ENCODE assay signal across 8 mouse cellular contexts in the genomic region with DNA sequence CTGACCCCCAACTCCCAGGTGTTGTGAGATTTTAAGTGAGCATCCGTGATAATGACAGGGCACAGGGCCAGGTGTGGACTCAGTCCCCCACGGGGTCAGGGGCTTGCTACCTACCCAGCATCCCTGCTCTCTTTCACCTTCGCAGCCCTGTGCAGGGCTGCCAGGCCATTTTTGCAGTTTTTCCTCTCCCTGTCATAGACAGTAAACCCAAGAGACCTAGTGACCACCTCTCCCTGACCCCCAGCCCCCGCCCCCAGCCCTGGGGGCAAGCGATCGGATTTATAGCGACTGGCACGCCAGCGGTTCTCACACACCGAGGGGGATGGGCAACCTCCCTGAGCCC. TPM values are rescaled to one million over a fixed set of nuclear protein-coding genes. Genes with fewer than 3 reads are reported as not detected.
DNase-seq lines count a peak whose midpoint lies in the region; ATAC-seq and TF ChIP-seq lines count a peak whose summit lies in the region.

No protein-coding gene starts in this region.

- peak; percentile 18; the same call in 1 of the 2 replicates for ATAC-seq in liver, embryonic 13.5 days (ENCODE audit: low read depth)
- ATAC-seq in inflammation-experienced regulatory T-cells, adult 6 months: no peak

- WGBS in liver, embryonic 13.5 days (ENCODE audit: insufficient replicate concordance): 6% methylated on average over 10 of the region's 10 CpGs

- no peaks in the 10 kb centered on the region for H3K36me3 ChIP-seq in testis, adult 2 months (ENCODE audit: control insufficient read depth, insufficient read depth, low read length)
- no peaks in the 10 kb centered on the region for H3K36me3 ChIP-seq in liver, embryonic 13.5 days

- H3K4me1 ChIP-seq in testis, adult 2 months (ENCODE audit: control insufficient read depth, insufficient read depth, low read length): peaks cover 7% of the 10 kb centered on the region
- H3K4me1 ChIP-seq in liver, embryonic 13.5 days (replicated peaks): peaks cover 34% of the 10 kb centered on the region

- peak overlapping the region; percentile 70 for H3K9ac ChIP-seq in liver, embryonic 13.5 days

- no peak for TF ChIP-seq CTCF in testis, adult 2 months (IDR thresholded peaks at IDR 0.05; ENCODE audit: control insufficient read depth, insufficient read depth, insufficient replicate concordance, low read depth, low read length)

- no peak overlapping the region for H3K27ac ChIP-seq in testis, adult 2 months (ENCODE audit: control insufficient read depth, insufficient read depth, low read depth, low read length)
- no peak overlapping the region for H3K27ac ChIP-seq in liver, embryonic 13.5 days

- intact Hi-C loops in left cerebral cortex, postnatal 36 days (cut with DNase I): loop anchor here (5.0 to 10.0 kb wide), 2 partner anchors 105 to 238 kb away; no protein-coding TSS in a partner anchor

- no peak for TF ChIP-seq POLR2A in testis, adult 2 months (IDR thresholded peaks at IDR 0.05; ENCODE audit: control insufficient read depth, low read depth, low read length)

- peak overlapping the region; percentile 57 for H3K4me3 ChIP-seq in testis, adult 2 months (ENCODE audit: control insufficient read depth, low read depth, low read length)
- H3K4me3 ChIP-seq in liver, embryonic 13.5 days (replicated peaks): peak overlapping the region; percentile 65

- peak; percentile 94 for DNase-seq in heart, adult 11 months
- no peak for DNase-seq in heart, adult 8-10 months (ENCODE audit: low spot score)
- no peak for DNase-seq in testis, postnatal 14 days (ENCODE audit: low spot score)
- DNase-seq in liver, embryonic 13.5 days: no peak
- no peak for DNase-seq in left cerebral cortex, postnatal 36 days (ENCODE audit: low spot score in 2 of 2)
- DNase-seq in Muller cell, postnatal 12 days (ENCODE audit: inconsistent ontology term): no peak

- no peaks in the 10 kb centered on the region for H3K9me3 ChIP-seq in liver, embryonic 13.5 days (replicated peaks)

- no peaks in the 10 kb centered on the region for H3K27me3 ChIP-seq in testis, adult 2 months (ENCODE audit: control insufficient read depth, insufficient read depth, low read length)
- peaks cover 62% of the 10 kb centered on the region for H3K27me3 ChIP-seq in liver, embryonic 13.5 days

- H3K4me2 ChIP-seq in liver, embryonic 13.5 days: peak overlapping the region; percentile 78

RNA-seq across cellular contexts. Expression of a gene that starts 0.4 kb away (rescaled TPM):
- 1 to 10 TPM; 2.3 to 4.9 (median 3.3) TPM for total RNA-seq in heart, adult 8-10 months (2022)
- 0.37 and 0.48 TPM in 2 replicates for polyA plus RNA-seq in testis, adult 2 months (2012; rRNA removed)
- 0.84 and 1.1 TPM in 2 replicates for polyA plus RNA-seq in liver, embryonic 13.5 days (2015; fragmentation: Nextera tagmentation; extraction: Ambion mirVana)
- polyA plus RNA-seq in inflammation-experienced regulatory T-cells, adult 6 months (2017; shearing (Covaris generic)): not detected
- 10 to 100 TPM; 10.8 to 13.3 TPM for total RNA-seq in left cerebral cortex, postnatal 36 days (2021)

RNA-seq across cellular contexts. Expression of a gene that starts 47.4 kb away (rescaled TPM):
- under 1 TPM in 1 of 4 experiments, not detected in 3; 0.83 TPM for total RNA-seq in heart, adult 8-10 months (2022)
- polyA plus RNA-seq in testis, adult 2 months (2012; rRNA removed): not detected in 2 replicates
- polyA plus RNA-seq in liver, embryonic 13.5 days (2015; fragmentation: Nextera tagmentation; extraction: Ambion mirVana): 5.6 and 6.1 TPM in 2 replicates
- polyA plus RNA-seq in inflammation-experienced regulatory T-cells, adult 6 months (2017; shearing (Covaris generic)): not detected
- 1 to 10 TPM in 1 of 2 experiments, under 1 TPM in 1; 0.72 to 1.0 TPM for total RNA-seq in left cerebral cortex, postnatal 36 days (2021)

RNA-seq across cellular contexts. Expression of a gene that starts 50.9 kb away (rescaled TPM):
- 1,000 to 10,000 TPM; 1,411 to 8,978 (median 2,103) TPM for total RNA-seq in heart, adult 8-10 months (2022)
- 88.0 and 93.8 TPM in 2 replicates for polyA plus RNA-seq in testis, adult 2 months (2012; rRNA removed)
- 140,141 and 155,581 TPM in 2 replicates for polyA plus RNA-seq in liver, embryonic 13.5 days (2015; fragmentation: Nextera tagmentation; extraction: Ambion mirVana)
- 10 to 100 TPM; 11.3 to 24.9 (median 18.9) TPM for polyA plus RNA-seq in inflammation-experienced regulatory T-cells, adult 6 months (2017; shearing (Covaris generic))
- total RNA-seq in left cerebral cortex, postnatal 36 days (2021): 100 to 1,000 TPM; 345 to 363 TPM

Comparison
In these comparisons a context has a peak if more than half of its experiments do, and no peak if none do; other contexts are left out.
1. RNA of a gene that starts 50.9 kb away (polyA plus RNA-seq): 140,141 to 155,581 TPM in liver, embryonic 13.5 days; 88.0 to 93.8 TPM in testis, adult 2 months and 11.3 to 24.9 TPM in inflammation-experienced regulatory T-cells, adult 6 months; every median in the first group is over 1,000 times any median in the second.